Mouse (Mus musculus): ENCODE measurements around the gene Gm45234. TPM values are rescaled to one million over a fixed set of nuclear protein-coding genes. Genes with fewer than 3 reads are reported as not detected.

Gene Gm45234
- polyA plus RNA-seq, 2 experiments: not detected

GRCm38 (mm10) chr6:124693243-124693981 lies 62.4 kb downstream of the Gm45234 start:
- no peaks in the 10 kb centered on the region for H3K9me3 ChIP-seq (ENCODE audit: control insufficient read depth, low read length)
- no peaks in the 10 kb centered on the region for H3K4me1 ChIP-seq (ENCODE audit: control insufficient read depth, insufficient read depth, low read length)
- H3K27me3 ChIP-seq (ENCODE audit: control insufficient read depth, insufficient read depth, low read length): no peaks in the 10 kb centered on the region
- peak; percentile 76 for ATAC-seq (ENCODE audit: low FRiP score, low read depth)
- no peak overlapping the region for H3K4me2 ChIP-seq (replicated peaks; ENCODE audit: low read depth, low read length, severe bottlenecking)
- H3K9ac ChIP-seq (ENCODE audit: low read depth, low read length, severe bottlenecking): no peak overlapping the region
- WGBS: 64% methylated on average over 15 of the region's 15 CpGs
- H3K27ac ChIP-seq (replicated peaks; ENCODE audit: low read depth, low read length): no peak overlapping the region
- TF ChIP-seq POLR2A (IDR thresholded peaks at IDR 0.05; ENCODE audit: borderline replicate concordance, extremely low read depth, insufficient read depth, insufficient read length): no peak
- no peak overlapping the region for H3K4me3 ChIP-seq (replicated peaks; ENCODE audit: low read length)
- H3K36me3 ChIP-seq (ENCODE audit: control insufficient read depth, insufficient read depth, low read length): no peaks in the 10 kb centered on the region; the same call in 1 of the 2 replicates
- no peak for DNase-seq (ENCODE audit: low spot score)

DNA sequence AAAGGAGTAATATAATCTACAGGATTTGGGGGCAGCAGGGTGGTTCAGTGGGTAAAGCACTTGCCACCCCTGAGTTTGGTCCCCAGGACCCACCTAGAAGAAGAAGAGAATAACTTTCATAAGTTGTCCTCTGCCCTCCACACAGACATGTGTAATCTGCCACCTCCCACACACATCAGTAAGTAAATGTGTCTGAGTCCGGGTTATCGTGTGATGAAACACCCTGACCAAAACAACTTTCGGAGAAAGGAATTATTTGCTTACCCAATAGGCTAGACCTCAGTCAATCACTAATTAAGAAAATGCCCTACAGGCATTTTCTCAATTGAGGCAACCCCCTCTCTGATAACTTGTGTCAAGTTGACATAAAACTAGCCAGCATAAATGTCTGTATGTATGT lies 65.3 kb downstream of the Gm45234 start:
- 95% methylated on average over 3 of the region's 3 CpGs for WGBS
- Histone ChIP-seq H3K27me3 (ENCODE audit: control insufficient read depth, insufficient read depth, low read length) (no peaks in the 10 kb centered on the region), H3K4me2 (replicated peaks; ENCODE audit: low read depth, low read length, severe bottlenecking) (no peak overlapping the region), H3K4me3 (replicated peaks; ENCODE audit: low read length) (no peak overlapping the region), H3K27ac (replicated peaks; ENCODE audit: low read depth, low read length) (no peak overlapping the region), H3K9me3 (ENCODE audit: control insufficient read depth, low read length) (no peaks in the 10 kb centered on the region), H3K4me1 (ENCODE audit: control insufficient read depth, insufficient read depth, low read length) (no peaks in the 10 kb centered on the region), H3K36me3 (ENCODE audit: control insufficient read depth, insufficient read depth, low read length) (no peaks in the 10 kb centered on the region), H3K9ac (ENCODE audit: low read depth, low read length, severe bottlenecking) (no peak overlapping the region)
- no peak for TF ChIP-seq POLR2A (IDR thresholded peaks at IDR 0.05; ENCODE audit: borderline replicate concordance, extremely low read depth, insufficient read depth, insufficient read length)
- no peak for DNase-seq (ENCODE audit: low spot score)
- no peak for ATAC-seq (ENCODE audit: low FRiP score, low read depth)

MicroRNAs encoded within 50 kb of the gene (microRNA counts, 519-probe panel; counts per million panel counts)
- 2,764 counts per million, percentile 49 among the panel's probes with 10 or more counts for microRNA mmu-miR-141
- microRNA mmu-miR-200c: 3,734 counts per million, percentile 75 among the panel's probes with 10 or more counts

Small RNAs within 50 kb of the gene (microRNA-seq; reads per million reads assigned to microRNA genes)
- gene Mir141 (506 reads per million, percentile 66 among the genes with 10 or more reads in this experiment), gene Mir200c (2,722 reads per million, percentile 82 among the genes with 10 or more reads in this experiment)

Other genes with a start within 250 kb of the Gm45234 start
- gene C1ra, start 243.6 kb downstream of the Gm45234 start, polyA plus RNA-seq (2012; rRNA removed): 1.4 and 2.1 TPM in 2 replicates
- gene C1ra, start 243.6 kb downstream of the Gm45234 start, polyA plus RNA-seq (2014; fragmentation: Nextera tagmentation; extraction: Ambion mirVana): 1.7 and 1.9 TPM in 2 replicates
- gene C1s1, start 213.7 kb downstream of the Gm45234 start, polyA plus RNA-seq (2012; rRNA removed): 7.9 and 8.5 TPM in 2 replicates
- gene C1s1, start 213.7 kb downstream of the Gm45234 start, polyA plus RNA-seq (2014; fragmentation: Nextera tagmentation; extraction: Ambion mirVana): 3.3 and 3.4 TPM in 2 replicates
- gene C1rb, start 185.7 kb downstream of the Gm45234 start, polyA plus RNA-seq (2012; rRNA removed): not detected in 2 replicates
- gene C1rb, start 185.7 kb downstream of the Gm45234 start, polyA plus RNA-seq (2014; fragmentation: Nextera tagmentation; extraction: Ambion mirVana): 0.11 TPM in 1 of 2 replicates, not detected in the other
- 0.23 and 0.24 TPM in 2 replicates for gene C1s2, start 119.9 kb downstream of the Gm45234 start, polyA plus RNA-seq (2012; rRNA removed)
- 0.10 TPM in 1 of 2 replicates, not detected in the other for gene C1s2, start 119.9 kb downstream of the Gm45234 start, polyA plus RNA-seq (2014; fragmentation: Nextera tagmentation; extraction: Ambion mirVana)
- 80.8 and 101 TPM in 2 replicates for gene Lpcat3, start 93.0 kb downstream of the Gm45234 start, polyA plus RNA-seq (2012; rRNA removed)
- gene Lpcat3, start 93.0 kb downstream of the Gm45234 start, polyA plus RNA-seq (2014; fragmentation: Nextera tagmentation; extraction: Ambion mirVana): 49.3 and 51.7 TPM in 2 replicates
- gene Emg1, start 43.8 kb downstream of the Gm45234 start, polyA plus RNA-seq (2012; rRNA removed): 135 and 148 TPM in 2 replicates
- gene Emg1, start 43.8 kb downstream of the Gm45234 start, polyA plus RNA-seq (2014; fragmentation: Nextera tagmentation; extraction: Ambion mirVana): 179 and 185 TPM in 2 replicates
- 203 and 205 TPM in 2 replicates for gene Phb2, start 43.7 kb downstream of the Gm45234 start, polyA plus RNA-seq (2012; rRNA removed)
- 295 and 296 TPM in 2 replicates for gene Phb2, start 43.7 kb downstream of the Gm45234 start, polyA plus RNA-seq (2014; fragmentation: Nextera tagmentation; extraction: Ambion mirVana)
- 9.4 and 9.6 TPM in 2 replicates for gene Ptpn6, start 17.3 kb downstream of the Gm45234 start, polyA plus RNA-seq (2012; rRNA removed)
- gene Ptpn6, start 17.3 kb downstream of the Gm45234 start, polyA plus RNA-seq (2014; fragmentation: Nextera tagmentation; extraction: Ambion mirVana): 13.9 and 14.2 TPM in 2 replicates
- 285 and 290 TPM in 2 replicates for gene Grcc10, start 14.6 kb downstream of the Gm45234 start, polyA plus RNA-seq (2012; rRNA removed)
- gene Grcc10, start 14.6 kb downstream of the Gm45234 start, polyA plus RNA-seq (2014; fragmentation: Nextera tagmentation; extraction: Ambion mirVana): 438 and 458 TPM in 2 replicates
- 102 and 141 TPM in 2 replicates for gene Atn1, start 503 bp upstream of the Gm45234 start, polyA plus RNA-seq (2012; rRNA removed)
- gene Atn1, start 503 bp upstream of the Gm45234 start, polyA plus RNA-seq (2014; fragmentation: Nextera tagmentation; extraction: Ambion mirVana): 14.6 and 19.4 TPM in 2 replicates
- gene Eno2, start 13.7 kb upstream of the Gm45234 start, polyA plus RNA-seq (2012; rRNA removed): 21.7 and 25.3 TPM in 2 replicates
- 6.0 and 10.2 TPM in 2 replicates for gene Eno2, start 13.7 kb upstream of the Gm45234 start, polyA plus RNA-seq (2014; fragmentation: Nextera tagmentation; extraction: Ambion mirVana)
- 1.1 TPM in 2 replicates for gene Lrrc23, start 23.7 kb upstream of the Gm45234 start, polyA plus RNA-seq (2012; rRNA removed)
- gene Lrrc23, start 23.7 kb upstream of the Gm45234 start, polyA plus RNA-seq (2014; fragmentation: Nextera tagmentation; extraction: Ambion mirVana): 0.88 and 1.2 TPM in 2 replicates
- 9.8 and 11.1 TPM in 2 replicates for gene Spsb2, start 52.6 kb upstream of the Gm45234 start, polyA plus RNA-seq (2012; rRNA removed)
- 8.9 and 10.8 TPM in 2 replicates for gene Spsb2, start 52.6 kb upstream of the Gm45234 start, polyA plus RNA-seq (2014; fragmentation: Nextera tagmentation; extraction: Ambion mirVana)
- gene Tpi1, start 58.3 kb upstream of the Gm45234 start, polyA plus RNA-seq (2012; rRNA removed): 636 and 744 TPM in 2 replicates
- 808 and 825 TPM in 2 replicates for gene Tpi1, start 58.3 kb upstream of the Gm45234 start, polyA plus RNA-seq (2014; fragmentation: Nextera tagmentation; extraction: Ambion mirVana)
- gene Usp5, start 73.5 kb upstream of the Gm45234 start, polyA plus RNA-seq (2012; rRNA removed): 105 and 119 TPM in 2 replicates
- 115 and 120 TPM in 2 replicates for gene Usp5, start 73.5 kb upstream of the Gm45234 start, polyA plus RNA-seq (2014; fragmentation: Nextera tagmentation; extraction: Ambion mirVana)
- gene Cdca3, start 73.5 kb upstream of the Gm45234 start, polyA plus RNA-seq (2012; rRNA removed): 141 and 164 TPM in 2 replicates
- 128 and 146 TPM in 2 replicates for gene Cdca3, start 73.5 kb upstream of the Gm45234 start, polyA plus RNA-seq (2014; fragmentation: Nextera tagmentation; extraction: Ambion mirVana)
- 1.9 and 2.3 TPM in 2 replicates for gene Gnb3, start 84.3 kb upstream of the Gm45234 start, polyA plus RNA-seq (2012; rRNA removed)
- 1.6 and 1.8 TPM in 2 replicates for gene Gnb3, start 84.3 kb upstream of the Gm45234 start, polyA plus RNA-seq (2014; fragmentation: Nextera tagmentation; extraction: Ambion mirVana)
- 339 and 401 TPM in 2 replicates for gene P3h3, start 101.7 kb upstream of the Gm45234 start, polyA plus RNA-seq (2012; rRNA removed)
- gene P3h3, start 101.7 kb upstream of the Gm45234 start, polyA plus RNA-seq (2014; fragmentation: Nextera tagmentation; extraction: Ambion mirVana): 57.5 and 67.6 TPM in 2 replicates
- gene Gpr162, start 108.0 kb upstream of the Gm45234 start, polyA plus RNA-seq (2012; rRNA removed): 7.5 and 10.8 TPM in 2 replicates
- 2.1 and 2.3 TPM in 2 replicates for gene Gpr162, start 108.0 kb upstream of the Gm45234 start, polyA plus RNA-seq (2014; fragmentation: Nextera tagmentation; extraction: Ambion mirVana)
- gene Cd4, start 132.2 kb upstream of the Gm45234 start, polyA plus RNA-seq (2012; rRNA removed): 0.23 and 0.26 TPM in 2 replicates
- 0.10 and 0.51 TPM in 2 replicates for gene Cd4, start 132.2 kb upstream of the Gm45234 start, polyA plus RNA-seq (2014; fragmentation: Nextera tagmentation; extraction: Ambion mirVana)
- 2.3 and 3.2 TPM in 2 replicates for gene Lag3, start 155.7 kb upstream of the Gm45234 start, polyA plus RNA-seq (2012; rRNA removed)
- 2.0 and 2.6 TPM in 2 replicates for gene Lag3, start 155.7 kb upstream of the Gm45234 start, polyA plus RNA-seq (2014; fragmentation: Nextera tagmentation; extraction: Ambion mirVana)
- 1,126 and 1,778 TPM in 2 replicates for gene Ptms, start 164.1 kb upstream of the Gm45234 start, polyA plus RNA-seq (2012; rRNA removed)
- 306 and 353 TPM in 2 replicates for gene Ptms, start 164.1 kb upstream of the Gm45234 start, polyA plus RNA-seq (2014; fragmentation: Nextera tagmentation; extraction: Ambion mirVana)
- gene Mlf2, start 175.4 kb upstream of the Gm45234 start, polyA plus RNA-seq (2012; rRNA removed): 407 and 471 TPM in 2 replicates
- 355 and 380 TPM in 2 replicates for gene Mlf2, start 175.4 kb upstream of the Gm45234 start, polyA plus RNA-seq (2014; fragmentation: Nextera tagmentation; extraction: Ambion mirVana)
- gene Cops7a, start 209.5 kb upstream of the Gm45234 start, polyA plus RNA-seq (2012; rRNA removed): 215 and 251 TPM in 2 replicates
- 137 and 144 TPM in 2 replicates for gene Cops7a, start 209.5 kb upstream of the Gm45234 start, polyA plus RNA-seq (2014; fragmentation: Nextera tagmentation; extraction: Ambion mirVana)
- 35.2 and 44.6 TPM in 2 replicates for gene Pianp, start 240.7 kb upstream of the Gm45234 start, polyA plus RNA-seq (2012; rRNA removed)
- 20.0 and 20.3 TPM in 2 replicates for gene Pianp, start 240.7 kb upstream of the Gm45234 start, polyA plus RNA-seq (2014; fragmentation: Nextera tagmentation; extraction: Ambion mirVana)